Mouse (Mus musculus) ES-E14 (cell line): Measurements from ENCODE around the gene Lrrc75a.

ENCODE experiments used
- CHD2 ChIP-seq: IDR thresholded peaks from 2 replicates; pipeline ENCODE4 v1.6.1; 2014; ENCODE audit warnings: mild to moderate bottlenecking, low read depth, low read length, inconsistent platforms
- HCFC1 ChIP-seq: IDR thresholded peaks from 2 replicates; pipeline ENCODE4 v1.6.1; 2012; ENCODE audit warnings: low read length, inconsistent platforms, borderline replicate concordance; ENCODE audit not compliant: insufficient read depth
- MAFK ChIP-seq: IDR thresholded peaks from 2 replicates; pipeline ENCODE4 v1.6.1; 2014; ENCODE audit warnings: mild to moderate bottlenecking, low read depth, low read length, inconsistent platforms; ENCODE audit not compliant: insufficient read depth
- ZC3H11A ChIP-seq: IDR thresholded peaks from 2 replicates; pipeline ENCODE4 v1.6.1; 2012; ENCODE audit warnings: low read depth, mild to moderate bottlenecking, inconsistent platforms, low read length, borderline replicate concordance
- ZNF384 ChIP-seq: IDR thresholded peaks from 2 replicates; pipeline ENCODE4 v1.6.1; 2012; ENCODE audit warnings: low read depth, low read length, inconsistent platforms

DNA sequence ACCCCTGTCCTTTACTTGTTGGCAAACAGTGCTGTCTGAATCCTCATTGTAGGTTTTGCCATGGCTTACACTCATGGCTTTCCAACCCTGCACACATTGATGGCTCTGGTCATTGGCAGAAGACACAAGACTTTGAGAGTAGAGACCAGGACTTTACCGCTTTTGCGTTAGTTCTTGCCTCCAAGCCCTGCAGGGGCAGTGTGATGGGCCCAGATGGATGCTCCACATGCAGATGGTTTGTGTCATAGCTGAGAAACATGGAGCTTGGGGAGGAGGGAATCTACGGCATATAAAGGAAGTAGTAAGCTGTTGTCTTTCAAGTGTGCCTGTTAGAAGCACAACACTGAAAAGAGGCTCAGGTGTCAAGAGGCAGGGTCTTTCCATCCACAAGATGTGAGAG, 3.8 kb upstream of the Lrrc75a start:
- TF ChIP-seq HCFC1 (no peak), ZNF384 (no peak), MAFK (no peak), CHD2 (no peak), ZC3H11A (no peak)
